Mouse (Mus musculus): Measurements from ENCODE around the gene Slc5a3. TPM values are rescaled to one million over a fixed set of nuclear protein-coding genes. Genes with fewer than 3 reads are reported as not detected.

Gene Slc5a3
- polyA plus RNA-seq, 1 experiment from 2014 or later = 3.6 TPM

DNA sequence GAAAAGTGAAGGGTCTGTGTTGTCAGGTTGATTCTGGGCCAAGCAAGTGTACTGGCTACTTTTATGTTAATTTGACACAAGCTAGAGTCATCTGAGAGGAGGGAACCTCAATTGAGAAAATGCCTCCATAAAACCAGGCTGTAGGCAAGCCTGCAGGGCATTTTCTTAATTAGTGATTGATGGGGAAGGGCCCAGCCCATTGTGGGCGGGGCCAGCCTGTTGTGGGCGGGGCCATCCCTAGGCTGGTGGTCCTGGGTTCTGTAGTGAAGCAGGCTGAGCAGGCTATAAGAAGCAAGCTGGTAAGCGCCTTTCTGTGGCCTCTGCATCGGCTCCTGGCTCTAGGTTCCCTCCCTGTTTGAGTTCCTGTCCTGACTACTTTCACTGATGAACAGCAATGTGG, 69.1 kb downstream of the Slc5a3 start:
- no peak for ATAC-seq (ENCODE audit: extremely low read depth, insufficient number of reproducible peaks, low FRiP score, low TSS enrichment)
- H3K9ac ChIP-seq = no peak overlapping the region
- no peaks in the 10 kb centered on the region for H3K27me3 ChIP-seq (replicated peaks)
- no peak overlapping the region for H3K4me2 ChIP-seq
- H3K27ac ChIP-seq (replicated peaks) = no peak overlapping the region
- H3K4me1 ChIP-seq = peaks cover 6% of the 10 kb centered on the region; the same call in 1 of the 2 replicates
- H3K36me3 ChIP-seq = no peaks in the 10 kb centered on the region
- peaks cover 12% of the 10 kb centered on the region for H3K9me3 ChIP-seq
- WGBS = 49% methylated on average over 4 of the region's 4 CpGs
- no peak overlapping the region for H3K4me3 ChIP-seq

- no peak overlapping the region for H3K4me2 ChIP-seq
- H3K4me1 ChIP-seq = peaks cover 6% of the 10 kb centered on the region; the same call in 1 of the 2 replicates
- WGBS = 57% methylated on average over 5 of the region's 5 CpGs
- no peaks in the 10 kb centered on the region for H3K27me3 ChIP-seq (replicated peaks)
- ATAC-seq (ENCODE audit: extremely low read depth, insufficient number of reproducible peaks, low FRiP score, low TSS enrichment) = no peak
- peaks cover 12% of the 10 kb centered on the region for H3K9me3 ChIP-seq
- H3K36me3 ChIP-seq = no peaks in the 10 kb centered on the region
- H3K9ac ChIP-seq = no peak overlapping the region
- no peak overlapping the region for H3K27ac ChIP-seq (replicated peaks)
- no peak overlapping the region for H3K4me3 ChIP-seq
Observed at GRCm38 (mm10) chr16:92127666-92128065, 69.5 kb downstream of the Slc5a3 start.

DNA sequence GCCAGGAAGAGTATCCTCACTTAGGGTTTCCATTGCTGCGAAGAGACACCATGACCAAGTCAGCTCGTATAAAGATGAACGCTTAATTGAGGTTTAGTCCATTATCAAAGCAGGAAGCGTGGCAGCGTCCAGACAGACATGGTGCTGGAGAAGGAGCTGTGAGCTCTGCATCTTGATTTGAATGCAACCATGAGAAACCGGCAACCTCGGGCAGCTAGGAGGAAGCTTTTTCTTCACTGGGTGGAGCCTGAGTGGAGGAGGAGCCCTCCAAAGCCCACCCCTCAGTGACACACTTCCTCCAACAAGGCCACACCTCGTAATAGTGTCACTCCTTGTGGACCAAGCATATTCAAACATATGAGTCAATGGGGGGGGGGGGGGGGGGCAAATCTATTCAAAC, 71.7 kb downstream of the Slc5a3 start:
- no peak overlapping the region for H3K9ac ChIP-seq
- H3K27ac ChIP-seq (replicated peaks) = no peak overlapping the region
- H3K4me2 ChIP-seq = no peak overlapping the region
- ATAC-seq (ENCODE audit: extremely low read depth, insufficient number of reproducible peaks, low FRiP score, low TSS enrichment) = no peak
- peaks cover 3% of the 10 kb centered on the region; the same call in 1 of the 2 replicates for H3K9me3 ChIP-seq
- H3K4me3 ChIP-seq = no peak overlapping the region
- H3K36me3 ChIP-seq = no peaks in the 10 kb centered on the region
- peaks cover 6% of the 10 kb centered on the region; the same call in 1 of the 2 replicates for H3K4me1 ChIP-seq
- H3K27me3 ChIP-seq (replicated peaks) = no peaks in the 10 kb centered on the region
- 80% methylated on average over 8 of the region's 8 CpGs for WGBS

GRCm38 (mm10) chr16:92132511-92132910, 74.4 kb downstream of the Slc5a3 start:
- Histone ChIP-seq H3K4me2 (no peak overlapping the region), H3K27ac (replicated peaks) (no peak overlapping the region), H3K36me3 (no peaks in the 10 kb centered on the region), H3K4me1 (peaks cover 4% of the 10 kb centered on the region; the same call in 1 of the 2 replicates), H3K27me3 (replicated peaks) (no peaks in the 10 kb centered on the region), H3K4me3 (no peak overlapping the region), H3K9me3 (no peaks in the 10 kb centered on the region), H3K9ac (no peak overlapping the region)
- ATAC-seq (ENCODE audit: extremely low read depth, insufficient number of reproducible peaks, low FRiP score, low TSS enrichment) = no peak
- WGBS = 71% methylated on average over 4 of the region's 4 CpGs

- H3K27ac ChIP-seq (replicated peaks) = no peak overlapping the region
- H3K4me2 ChIP-seq = no peak overlapping the region
- H3K27me3 ChIP-seq (replicated peaks) = no peaks in the 10 kb centered on the region
- H3K9me3 ChIP-seq = no peaks in the 10 kb centered on the region
- no peaks in the 10 kb centered on the region for H3K36me3 ChIP-seq
- no peak overlapping the region for H3K9ac ChIP-seq
- H3K4me3 ChIP-seq = no peak overlapping the region
- H3K4me1 ChIP-seq = peaks cover 7% of the 10 kb centered on the region
- no peak for ATAC-seq (ENCODE audit: extremely low read depth, insufficient number of reproducible peaks, low FRiP score, low TSS enrichment)
- 82% methylated on average over 11 of the region's 11 CpGs for WGBS
Observed at GRCm38 (mm10) chr16:92134148-92134764, 76.1 kb downstream of the Slc5a3 start.

DNA sequence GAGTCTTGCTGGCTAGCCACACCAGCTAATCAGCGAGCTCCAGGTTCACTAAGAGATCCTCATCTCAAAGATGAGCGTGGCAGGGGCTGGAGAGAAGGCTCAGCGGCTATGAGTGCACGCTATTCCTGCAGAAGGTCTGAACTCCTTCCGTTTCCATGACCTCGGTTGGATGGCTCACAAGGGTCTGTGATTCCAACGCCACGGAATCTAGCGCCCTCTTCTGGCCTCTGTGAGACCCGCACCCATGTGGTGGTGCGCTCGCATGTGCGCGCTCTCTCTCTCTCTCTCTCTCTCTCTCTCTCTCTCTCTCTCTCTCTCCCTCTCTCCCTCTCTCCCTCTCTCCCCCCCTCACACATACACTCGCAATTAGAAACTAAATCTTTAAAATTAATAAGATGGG, 78.2 kb downstream of the Slc5a3 start:
- no peak overlapping the region for H3K9ac ChIP-seq

More for the DNA sequence above, 78.2 kb downstream of the Slc5a3 start:
- ATAC-seq (ENCODE audit: extremely low read depth, insufficient number of reproducible peaks, low FRiP score, low TSS enrichment) = no peak
- Histone ChIP-seq H3K4me1 (peaks cover 14% of the 10 kb centered on the region), H3K9me3 (no peaks in the 10 kb centered on the region), H3K36me3 (no peaks in the 10 kb centered on the region), H3K27ac (replicated peaks) (no peak overlapping the region), H3K4me2 (no peak overlapping the region), H3K4me3 (no peak overlapping the region), H3K27me3 (replicated peaks) (no peaks in the 10 kb centered on the region)
- 79% methylated on average over 15 of the region's 15 CpGs for WGBS

Other genes with a start within 250 kb of the Slc5a3 start
- 106 and 122 TPM in 2 replicates for gene Mrps6, start 52 bp upstream of the Slc5a3 start, polyA plus RNA-seq (2015; fragmentation: Nextera tagmentation; extraction: Ambion mirVana)
- gene Gm49711, start within 50 bp of the Slc5a3 start, polyA plus RNA-seq (2015; fragmentation: Nextera tagmentation; extraction: Ambion mirVana) = 0.13 and 0.25 TPM in 2 replicates
- gene Kcne2, start 234.1 kb downstream of the Slc5a3 start, polyA plus RNA-seq (2015; fragmentation: Nextera tagmentation; extraction: Ambion mirVana) = 1.2 and 1.3 TPM in 2 replicates
- 101 and 111 TPM in 2 replicates for gene Smim11, start 243.0 kb downstream of the Slc5a3 start, polyA plus RNA-seq (2015; fragmentation: Nextera tagmentation; extraction: Ambion mirVana)